Mouse (Mus musculus) mouse trophoblast stem cell (cell line): Measurements from ENCODE around the gene Gm10272.
"Not testable (repeated sequence)": the region's sequence is repeated elsewhere in the genome, so short reads cannot be mapped to it uniquely, and the experiment has no call there.

Experiments
- in situ Hi-C, 2 experiments: fragments of 300-500 bp; cut with MseI, MboI; formaldehyde crosslinking; loops; 2 replicates in 1 of 2; 3 replicates in 1 of 2; pipeline ENCODE4 v1.15.1; 2025

The Gm10272 gene

DNA sequence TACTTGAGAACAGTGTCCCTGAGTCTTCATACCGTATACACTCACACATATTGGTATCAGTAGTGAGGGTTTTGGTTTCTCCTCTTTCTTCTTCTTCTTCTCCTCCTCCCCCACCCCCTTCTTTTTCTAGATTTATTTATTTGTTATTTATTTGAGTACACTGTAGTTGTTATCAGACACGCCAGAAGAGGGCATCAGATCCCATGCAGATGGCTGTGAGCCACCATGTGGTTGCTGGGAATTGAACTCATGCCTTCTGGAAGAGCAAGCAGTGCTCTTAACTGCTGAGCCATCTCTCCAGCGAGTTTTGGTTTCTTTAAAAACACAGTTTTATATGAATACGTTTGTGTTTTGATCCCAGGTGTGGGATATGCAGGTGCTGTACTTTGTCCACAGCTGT is 21.9 kb downstream of the Gm10272 start:
- in situ Hi-C loops = no loop called here

DNA sequence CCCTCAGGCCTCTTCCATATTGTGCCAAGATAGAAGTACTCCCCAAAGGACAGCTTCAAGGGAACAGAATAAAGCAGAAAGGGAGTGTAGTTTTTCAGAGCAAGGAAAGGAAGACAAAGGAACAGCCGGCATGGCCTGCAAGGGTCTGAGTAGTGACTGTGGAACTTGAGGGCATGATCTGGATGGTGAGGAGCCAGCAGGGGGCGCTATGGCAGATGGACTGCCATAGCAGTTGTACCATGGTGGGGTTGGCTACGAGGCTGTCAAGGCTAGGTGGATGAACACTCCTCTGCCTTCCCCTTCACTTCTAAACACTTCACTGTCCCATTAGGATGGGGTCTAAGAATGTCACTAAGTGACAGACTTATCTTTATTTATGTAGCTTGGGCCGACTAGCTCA is 22.8 kb downstream of the Gm10272 start:
- in situ Hi-C loops = no loop called here

DNA sequence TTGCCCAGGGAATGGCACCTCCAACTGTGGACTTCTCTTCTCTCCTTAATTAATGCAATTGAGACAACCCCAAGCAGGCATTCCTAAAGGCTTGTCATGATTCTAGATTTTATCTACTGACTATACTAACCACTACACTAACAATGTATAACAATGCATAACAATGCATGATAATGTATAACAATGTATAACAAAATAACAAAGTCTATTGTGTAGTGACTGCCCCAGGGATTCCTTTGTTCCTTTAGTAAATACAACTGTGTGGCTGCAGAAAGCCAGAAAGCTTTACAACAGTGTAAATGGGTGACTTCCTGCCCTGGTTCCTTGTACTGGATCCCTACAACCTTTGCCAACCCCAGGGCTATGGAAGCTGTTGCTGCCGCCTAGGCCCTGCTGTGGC is 29.5 kb downstream of the Gm10272 start:
- in situ Hi-C loops = no loop called here

DNA sequence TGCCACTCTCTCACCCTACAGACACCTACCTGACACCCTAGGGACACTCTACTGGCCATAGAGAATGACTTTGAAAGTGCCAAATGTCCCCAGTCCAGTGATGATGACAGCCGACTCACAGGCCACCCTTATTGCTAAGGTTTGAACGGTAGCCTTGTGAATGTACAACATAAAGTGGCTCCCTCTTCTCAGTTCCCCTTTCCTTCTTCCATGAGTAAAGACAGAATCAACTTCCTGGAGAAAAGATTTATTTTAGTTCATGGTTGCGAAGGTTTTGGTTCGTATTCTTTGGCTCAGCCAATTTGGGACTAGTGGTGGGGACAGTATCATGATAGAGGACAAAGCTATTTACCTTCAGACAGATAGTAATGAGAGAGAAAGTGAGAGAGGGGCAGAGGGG is 32.5 kb downstream of the Gm10272 start:
- in situ Hi-C loops = no loop called here

DNA sequence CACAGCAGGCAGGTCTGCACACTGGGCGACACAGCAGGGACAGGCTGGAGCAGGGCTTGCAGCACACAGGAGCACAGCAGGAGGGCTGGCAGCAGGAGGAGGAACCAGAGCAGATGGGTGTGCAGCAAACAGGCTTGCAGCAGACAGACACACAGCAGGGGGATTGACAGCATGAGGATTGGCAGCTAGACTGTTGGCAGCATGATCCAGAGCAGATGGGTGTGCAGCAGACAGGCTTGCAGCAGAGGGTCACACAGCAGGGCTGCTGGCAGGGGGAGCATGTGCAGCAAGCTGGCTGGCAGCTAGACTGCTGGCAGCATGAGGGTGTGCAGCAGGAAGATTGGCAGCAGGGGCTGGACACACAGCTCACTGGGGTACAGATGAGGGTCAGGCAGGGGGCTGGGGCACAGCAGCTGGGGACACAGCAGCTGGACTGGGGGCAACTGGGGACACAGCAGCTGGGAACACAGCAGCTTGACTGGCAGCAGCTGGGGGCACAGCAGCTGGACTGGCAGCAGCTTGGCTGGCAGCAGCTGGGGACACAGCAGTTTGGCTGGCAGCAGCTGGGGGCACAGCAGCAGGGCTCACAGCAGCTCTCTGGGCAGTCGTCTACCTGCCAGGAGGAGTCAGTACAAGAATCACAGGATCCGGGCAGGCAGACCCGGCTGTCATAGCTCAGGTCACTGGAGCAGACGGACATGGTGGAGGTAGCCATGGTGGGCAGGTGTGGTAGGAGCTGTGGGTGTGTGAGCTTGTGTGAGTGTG is 35.7 kb downstream of the Gm10272 start, which contains the start of gene Gm18596:
Gene Gm18596, minus strand, starts transcription at position 715 of the 765 bp plus-strand sequence.
- in situ Hi-C loops = not testable (repeated sequence)

DNA sequence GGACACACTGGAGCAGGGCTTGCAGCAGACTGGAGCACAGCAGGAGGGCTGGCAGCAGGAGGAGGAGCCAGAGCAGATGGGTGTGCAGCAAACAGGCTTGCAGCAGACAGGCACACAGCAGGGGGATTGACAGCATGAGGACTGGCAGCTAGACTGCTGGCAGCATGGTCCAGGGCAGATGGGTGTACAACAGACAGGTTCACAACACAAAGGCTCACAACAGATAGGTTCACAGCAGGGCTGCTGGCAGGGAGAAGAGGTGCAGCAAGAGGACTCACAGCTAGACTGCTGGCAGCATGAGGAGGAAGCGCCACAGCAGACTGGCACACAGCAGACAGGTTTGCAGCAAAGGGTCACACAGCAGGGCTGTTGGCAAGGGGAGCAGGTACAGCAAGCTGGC is 44.3 kb downstream of the Gm10272 start:
- in situ Hi-C loops = not testable (repeated sequence)

DNA sequence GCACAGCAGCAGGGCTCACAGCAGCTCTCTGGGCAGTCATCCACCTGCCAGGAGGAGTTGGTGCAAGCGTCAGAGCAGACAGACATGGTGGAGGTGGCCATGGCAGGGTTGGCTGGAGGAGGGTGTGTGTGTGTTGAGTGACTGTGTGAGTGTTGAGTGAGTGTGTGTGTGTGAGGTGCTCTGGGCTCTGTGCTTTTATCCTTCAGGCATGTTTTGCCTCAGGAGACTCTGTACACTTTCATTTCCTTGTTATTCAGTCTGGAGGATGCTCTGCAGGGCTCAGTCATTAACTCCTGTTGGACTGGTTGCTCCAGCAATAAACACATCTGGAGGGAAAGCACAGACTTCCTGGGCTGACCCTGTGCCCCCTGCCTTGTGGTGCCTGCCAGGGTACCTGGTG is 44.8 kb downstream of the Gm10272 start, which contains the start of gene Gm9736:
Gene Gm9736, minus strand, starts transcription at position 101 of the 400 bp plus-strand sequence.
- in situ Hi-C loops = not testable (repeated sequence)

DNA sequence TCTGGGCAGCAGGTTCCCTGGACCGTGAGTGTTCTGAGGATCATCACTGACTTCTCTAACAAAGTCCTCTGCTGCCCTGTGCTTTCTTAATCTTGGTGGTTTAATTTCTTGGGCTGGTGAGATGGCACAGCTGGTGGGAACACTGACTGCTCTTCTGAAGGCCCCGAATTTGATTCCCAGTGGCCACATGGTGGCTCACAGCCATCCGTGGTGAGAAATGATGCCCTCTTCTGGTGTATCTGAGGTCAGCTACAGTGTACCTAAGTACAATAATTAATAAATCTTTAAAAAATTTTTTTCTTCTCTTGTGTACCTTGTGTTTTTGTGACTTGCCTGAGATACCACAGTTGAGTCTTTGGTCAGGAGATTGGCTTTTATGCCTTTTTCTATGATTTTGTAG is 45.9 kb downstream of the Gm10272 start:
- in situ Hi-C loops = not testable (repeated sequence)

DNA sequence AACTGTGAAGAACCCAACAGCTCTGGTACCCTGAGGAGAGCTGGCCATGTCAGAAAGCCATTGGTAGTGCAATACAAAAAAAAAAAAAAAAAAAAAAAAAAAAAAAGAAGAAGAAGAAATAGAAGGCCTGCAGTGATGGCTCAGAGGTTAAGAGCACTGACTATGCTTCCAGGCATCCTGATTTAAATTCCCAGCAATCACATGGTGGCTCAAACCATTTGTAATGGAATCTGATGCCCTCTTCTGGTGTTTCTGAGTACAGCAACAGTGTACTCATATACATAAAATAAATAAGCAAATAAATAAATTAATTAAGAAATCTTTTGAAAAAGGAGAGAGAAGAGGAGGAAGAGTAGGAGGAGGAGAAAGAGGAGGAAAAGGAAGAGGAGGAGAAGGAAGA is 47.0 kb downstream of the Gm10272 start:
- in situ Hi-C loops = no loop called here
